Mouse (Mus musculus) CH12F3 (cell line): Measurements from ENCODE around the gene Tusc1.

Experiments
- in situ Hi-C: fragments of 300-500 bp; cut with MboI; formaldehyde crosslinking; loops from 2 replicates; pipeline ENCODE4 v1.14.3; 2020; ENCODE audit warnings: low sequenced_read_pairs

Tusc1 gene

GRCm38 (mm10) chr4:93335118-93336003 is at the start of gene Tusc1:
Tusc1 (minus strand) TSS chr4:93335511.
- in situ Hi-C loops = no loop called here

- in situ Hi-C loops = no loop called here
These were observed 17.6 kb upstream of the Tusc1 start for GRCm38 (mm10) chr4:93352930-93353329.

GRCm38 (mm10) chr4:93344357-93344756 is 9.0 kb upstream of the Tusc1 start:
- in situ Hi-C loops = no loop called here

GRCm38 (mm10) chr4:93341568-93341967 is 6.3 kb upstream of the Tusc1 start:
- in situ Hi-C loops = no loop called here

GRCm38 (mm10) chr4:93337977-93338376 is 2.7 kb upstream of the Tusc1 start:
- in situ Hi-C loops = no loop called here

DNA sequence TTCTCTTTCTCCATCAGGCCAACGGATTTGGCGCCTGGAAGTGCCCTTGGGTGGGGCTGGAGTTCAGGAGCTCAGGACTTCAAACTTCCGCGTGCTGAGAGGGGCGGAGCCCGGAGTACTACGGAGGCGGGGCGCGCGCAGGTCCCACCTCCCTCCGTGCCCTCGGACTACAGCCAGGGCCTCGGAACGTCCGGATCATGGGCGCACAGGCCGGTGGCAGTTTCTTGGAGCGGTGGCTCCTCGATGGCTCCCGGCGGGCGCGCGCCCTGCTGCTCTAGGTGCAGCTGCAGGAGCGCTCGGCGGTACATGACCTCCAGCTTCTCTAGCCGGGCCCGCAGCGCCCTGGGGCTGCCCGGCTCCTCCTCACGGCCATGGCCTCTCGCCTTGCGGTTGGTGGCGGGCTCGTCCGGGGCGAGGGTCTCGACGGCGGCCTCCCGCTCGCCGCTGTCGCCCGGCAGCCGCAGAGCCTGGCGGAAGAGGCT is 634 bp downstream of the Tusc1 start:
- in situ Hi-C loops = no loop called here

- in situ Hi-C loops = no loop called here
These were observed 27.8 kb downstream of the Tusc1 start for GRCm38 (mm10) chr4:93307486-93307885.

- in situ Hi-C loops = no loop called here
These were observed 49.2 kb downstream of the Tusc1 start for GRCm38 (mm10) chr4:93286065-93286464.
